Mouse (Mus musculus) midbrain, embryonic 15.5 days (tissue): Measurements from ENCODE around the gene Aspg. TPM values are rescaled to one million over a fixed set of nuclear protein-coding genes. Genes with fewer than 3 reads are reported as not detected.

Experiments
- ATAC-seq: fragments of 200-750 bp; cut with Nextera tagmentation; replicated peaks from 2 replicates; pipeline ENCODE4 v1.8.0; 2017; ENCODE audit warnings: moderate TSS enrichment
- H3K27ac ChIP-seq: fragments of 300-500 bp; sonication (generic); 2 replicates; pipeline ENCODE4 v1.5.1; 2015; ENCODE audit warnings: mild to moderate bottlenecking, inconsistent platforms
- H3K27me3 ChIP-seq: fragments of 300-500 bp; sonication (generic); replicated peaks from 2 replicates; pipeline ENCODE4 v1.6.1; 2015; ENCODE audit warnings: inconsistent platforms
- H3K36me3 ChIP-seq: fragments of 300-500 bp; sonication (generic); replicated peaks from 2 replicates; pipeline ENCODE4 v1.6.1; 2015; ENCODE audit warnings: inconsistent platforms
- H3K4me1 ChIP-seq: fragments of 300-500 bp; sonication (generic); 2 replicates; pipeline ENCODE4 v1.6.1; 2015; ENCODE audit warnings: inconsistent platforms
- H3K4me2 ChIP-seq: fragments of 300-500 bp; sonication (generic); 2 replicates; pipeline ENCODE4 v1.6.1; 2015; ENCODE audit warnings: inconsistent platforms, mild to moderate bottlenecking, moderate library complexity
- H3K4me3 ChIP-seq: fragments of 300-500 bp; sonication (generic); 2 replicates; pipeline ENCODE4 v1.5.1; 2015; ENCODE audit warnings: mild to moderate bottlenecking, inconsistent platforms
- H3K9ac ChIP-seq: fragments of 300-500 bp; sonication (generic); 2 replicates; pipeline ENCODE4 v1.6.1; 2015; ENCODE audit warnings: mild to moderate bottlenecking, inconsistent platforms
- H3K9me3 ChIP-seq: fragments of 300-500 bp; sonication (generic); 2 replicates; pipeline ENCODE4 v1.6.1; 2016; ENCODE audit warnings: inconsistent platforms
- WGBS: fragments of 180-500 bp; shearing (Covaris S2); methylation state at CpG from one replicate; pipeline ENCODE4 v1.1.7; 2015; ENCODE audit warnings: mixed read lengths; 5-methylcytosine and 5-hydroxymethylcytosine counted together
- microRNA counts: library from miRNA; unstranded; fragments of <30 nt; microRNA quantifications from one replicate; lab custom pipeline; 2016
- microRNA-seq: library from miRNA; unstranded; fragments of <30 nt; microRNA quantifications from one replicate; pipeline ENCODE4, GENCODE M21; 2016
- polyA plus RNA-seq: library from polyadenylated mRNA; unstranded; fragments of >200 nt; fragmentation: Nextera tagmentation; extraction: Ambion mirVana; gene quantifications from 2 replicates; pipeline ENCODE4 v1.2.1, GENCODE M21; 2015

The Aspg gene
- polyA plus RNA-seq, 1 experiment from 2014 or later = 1.3 TPM

- Histone ChIP-seq H3K9me3 (no peaks in the 10 kb centered on the region), H3K36me3 (no peaks in the 10 kb centered on the region), H3K4me3 (no peak overlapping the region), H3K27ac (no peak overlapping the region), H3K4me2 (no peak overlapping the region), H3K9ac (no peak overlapping the region), H3K27me3 (no peaks in the 10 kb centered on the region), H3K4me1 (peaks cover 37% of the 10 kb centered on the region)
- 53% methylated on average over 6 of the region's 6 CpGs for WGBS
- ATAC-seq = no peak
These were observed 50.3 kb downstream of the Aspg start for GRCm38 (mm10) chr12:112156804-112157203.

DNA sequence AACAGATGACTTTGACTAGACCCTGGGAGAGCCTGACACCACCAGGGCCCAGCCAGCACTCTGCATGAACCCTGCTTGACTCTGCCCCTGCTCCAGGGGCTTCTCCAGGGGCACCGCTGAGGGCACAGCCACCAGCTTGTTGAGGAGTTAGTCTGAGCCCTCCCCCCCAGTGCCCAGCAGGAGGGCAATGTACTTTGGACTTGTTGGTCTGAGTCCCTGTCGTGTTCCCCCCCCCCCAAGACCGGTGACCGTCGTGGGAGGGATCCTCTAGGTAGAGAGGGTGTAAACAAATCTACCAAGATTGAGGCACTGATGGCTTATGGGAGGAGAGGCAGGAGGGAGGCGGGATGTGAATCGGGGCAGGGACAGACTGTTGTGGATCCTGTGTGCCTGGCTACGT is 51.8 kb downstream of the Aspg start:
- Histone ChIP-seq H3K9ac (no peak overlapping the region), H3K4me2 (no peak overlapping the region), H3K27me3 (no peaks in the 10 kb centered on the region), H3K9me3 (no peaks in the 10 kb centered on the region), H3K27ac (no peak overlapping the region), H3K36me3 (no peaks in the 10 kb centered on the region), H3K4me3 (no peak overlapping the region), H3K4me1 (peaks cover 45% of the 10 kb centered on the region)
- 66% methylated on average over 8 of the region's 8 CpGs for WGBS
- ATAC-seq = no peak

GRCm38 (mm10) chr12:112158784-112159183 is 52.3 kb downstream of the Aspg start:
- Histone ChIP-seq H3K9ac (no peak overlapping the region), H3K27me3 (no peaks in the 10 kb centered on the region), H3K4me2 (no peak overlapping the region), H3K4me1 (peaks cover 50% of the 10 kb centered on the region), H3K9me3 (no peaks in the 10 kb centered on the region), H3K27ac (no peak overlapping the region), H3K4me3 (no peak overlapping the region), H3K36me3 (no peaks in the 10 kb centered on the region)
- ATAC-seq = no peak

DNA sequence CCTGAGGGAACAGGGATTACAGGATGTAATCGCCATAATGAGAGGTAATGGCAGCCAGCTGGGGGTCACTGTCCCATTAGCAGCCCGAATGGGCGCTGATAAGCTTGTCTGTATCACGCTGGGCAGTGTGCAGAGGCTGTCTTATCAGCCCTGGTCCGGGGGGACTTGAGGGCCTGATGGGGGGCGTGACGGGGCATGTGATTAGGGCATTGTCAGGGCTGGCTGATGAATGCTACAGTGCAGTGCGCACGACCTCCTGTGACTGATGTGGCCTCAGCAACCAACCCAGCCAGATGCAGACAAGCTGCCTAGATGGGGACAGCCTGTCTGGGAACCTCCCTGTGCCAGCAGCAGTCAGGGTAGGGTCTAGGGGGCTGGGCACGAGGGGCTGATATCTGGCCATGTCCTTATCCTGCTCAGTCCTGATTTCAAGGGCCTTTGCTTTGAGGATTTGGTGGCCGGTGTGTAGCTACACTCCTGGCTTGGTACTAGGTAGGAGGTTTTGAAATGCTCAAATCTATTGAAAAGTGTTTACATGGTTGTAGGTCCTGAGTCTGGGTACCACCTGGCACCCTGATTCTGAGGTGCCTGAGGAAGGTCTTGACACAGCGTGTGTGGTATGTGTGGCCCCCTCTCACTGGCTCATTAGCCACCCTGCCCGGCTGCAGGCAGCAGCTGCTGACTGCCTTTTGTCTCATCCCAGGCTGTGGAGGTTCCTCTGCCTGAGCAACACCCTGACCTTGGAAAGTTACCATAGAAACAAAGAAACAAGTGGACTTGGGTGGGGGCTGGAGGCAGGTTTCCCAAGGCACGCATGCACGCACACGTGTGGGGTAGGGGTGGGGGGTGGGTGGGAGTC is 57.7 kb downstream of the Aspg start:
- H3K4me3 ChIP-seq = no peak overlapping the region
- no peaks in the 10 kb centered on the region for H3K27me3 ChIP-seq
- H3K27ac ChIP-seq = 0 out of 2 replicates have a peak overlapping the region, but pooled peaks have one; percentile 25
- peak; percentile 43; the same call in 1 of the 2 replicates for ATAC-seq
- no peak overlapping the region for H3K4me2 ChIP-seq
- H3K9me3 ChIP-seq = no peaks in the 10 kb centered on the region
- H3K4me1 ChIP-seq = peaks cover 41% of the 10 kb centered on the region
- no peaks in the 10 kb centered on the region for H3K36me3 ChIP-seq
- WGBS = 12% methylated on average over 16 of the region's 16 CpGs
- H3K9ac ChIP-seq = no peak overlapping the region

DNA sequence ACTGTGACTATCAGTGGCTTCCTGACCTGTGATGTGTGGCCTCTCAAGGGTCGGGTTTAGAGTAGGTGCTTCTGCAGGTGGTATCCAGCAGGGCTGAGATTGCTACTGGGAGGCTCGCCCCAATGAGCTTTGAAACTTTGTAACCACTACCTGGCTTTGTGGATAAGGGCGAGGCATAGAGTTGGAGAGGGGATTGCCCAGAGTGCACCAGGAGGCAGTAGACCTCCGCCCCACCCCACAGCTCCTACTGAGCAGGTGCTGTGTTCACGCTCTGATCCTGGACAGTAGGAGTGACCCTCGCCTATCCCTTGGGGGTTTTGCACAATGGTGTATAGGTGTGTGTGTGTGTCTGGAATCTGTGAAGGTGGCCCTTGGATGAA is 58.4 kb downstream of the Aspg start:
- no peak for ATAC-seq
- 61% methylated on average over 6 of the region's 6 CpGs for WGBS
- Histone ChIP-seq H3K4me3 (no peak overlapping the region), H3K9me3 (no peaks in the 10 kb centered on the region), H3K27ac (0 out of 2 replicates have a peak overlapping the region, but pooled peaks have one; percentile 25), H3K4me2 (no peak overlapping the region), H3K36me3 (no peaks in the 10 kb centered on the region), H3K9ac (no peak overlapping the region), H3K4me1 (peaks cover 46% of the 10 kb centered on the region), H3K27me3 (no peaks in the 10 kb centered on the region)

DNA sequence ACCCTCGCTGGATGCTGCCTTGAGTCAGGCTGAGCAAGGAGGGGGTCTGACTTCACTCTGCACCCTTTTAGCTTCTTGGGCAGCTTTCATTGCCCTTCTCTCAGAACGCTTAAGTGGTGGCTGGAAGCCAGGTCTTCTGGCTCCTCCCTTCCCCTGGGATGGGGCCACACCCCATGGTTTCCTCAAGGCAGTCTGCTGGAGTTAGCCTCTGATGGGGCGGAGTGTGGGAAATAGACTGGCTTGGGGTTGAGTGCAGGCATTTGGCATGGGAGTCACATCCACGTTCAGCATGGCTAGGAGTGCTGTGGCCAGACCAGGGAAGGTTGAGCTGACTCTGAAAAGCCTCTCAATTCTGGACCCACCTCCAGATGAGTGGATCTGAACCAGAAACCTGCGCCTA is 62.8 kb downstream of the Aspg start:
- no peak for ATAC-seq
- Histone ChIP-seq H3K4me2 (no peak overlapping the region), H3K4me1 (peaks cover 42% of the 10 kb centered on the region), H3K9ac (no peak overlapping the region), H3K4me3 (no peak overlapping the region), H3K36me3 (no peaks in the 10 kb centered on the region), H3K27me3 (no peaks in the 10 kb centered on the region), H3K9me3 (no peaks in the 10 kb centered on the region), H3K27ac (no peak overlapping the region)
- WGBS = 70% methylated on average over 5 of the region's 5 CpGs

DNA sequence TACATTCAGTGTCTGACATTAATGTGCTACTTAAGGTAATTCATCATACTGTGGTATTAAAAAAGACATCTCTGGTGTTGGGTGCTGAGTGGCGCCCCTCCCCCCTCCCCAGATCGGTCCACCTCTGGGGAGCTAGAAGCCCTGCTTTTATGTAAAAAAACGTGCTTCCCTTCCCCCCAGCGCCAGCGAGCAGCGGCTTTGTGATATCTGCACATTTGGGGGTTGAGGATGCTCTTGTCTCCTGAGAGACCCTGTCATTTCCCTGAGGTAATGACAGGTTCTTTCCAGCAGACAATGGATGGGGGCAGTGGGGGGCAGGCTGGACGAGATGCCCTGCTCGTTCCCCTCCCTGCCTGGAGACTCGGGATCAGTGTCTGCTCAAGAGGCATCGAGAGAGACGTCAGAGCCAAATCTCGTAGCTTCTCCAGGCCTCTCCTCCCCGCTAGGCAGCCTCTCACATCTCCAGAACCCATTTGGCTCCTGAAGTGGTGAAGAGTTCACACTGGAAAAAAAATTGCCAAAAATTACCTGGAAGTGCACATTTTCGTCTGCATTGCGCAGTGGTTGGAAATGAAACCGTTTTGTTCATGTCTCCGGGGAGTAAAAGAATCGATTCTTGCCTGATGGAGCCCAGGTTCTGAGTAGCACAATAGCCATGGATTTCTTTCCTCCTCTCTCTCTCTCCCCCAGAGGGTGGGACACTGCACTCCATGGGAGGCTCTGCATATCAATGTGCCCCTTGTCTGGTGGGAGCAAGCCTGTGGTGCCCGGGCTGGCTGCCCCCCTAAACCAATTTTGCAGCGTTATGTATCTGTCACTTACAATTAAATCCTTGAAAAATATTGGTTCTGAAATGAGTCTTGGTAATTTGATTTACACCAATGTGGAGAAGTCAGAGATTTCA is 64.4 kb downstream of the Aspg start:
- Histone ChIP-seq H3K36me3 (0 out of 2 replicates have a peak, but pooled peaks cover 3% of the 10 kb centered on the region), H3K4me3 (no peak overlapping the region), H3K9me3 (no peaks in the 10 kb centered on the region), H3K4me1 (peaks cover 32% of the 10 kb centered on the region), H3K27ac (peak overlapping the region; percentile 66), H3K9ac (no peak overlapping the region), H3K27me3 (no peaks in the 10 kb centered on the region), H3K4me2 (peak overlapping the region; percentile 10; the same call in 1 of the 2 replicates)
- ATAC-seq = 0 out of 2 replicates have a peak, but pooled peaks have one; percentile 28
- 12% methylated on average over 20 of the region's 20 CpGs for WGBS

GRCm38 (mm10) chr12:112171657-112172056 is 65.2 kb downstream of the Aspg start:
- peak overlapping the region; percentile 66 for H3K27ac ChIP-seq
- no peaks in the 10 kb centered on the region for H3K9me3 ChIP-seq
- 86% methylated on average over 1 of the region's 1 CpGs for WGBS
- H3K36me3 ChIP-seq = 0 out of 2 replicates have a peak, but pooled peaks cover 9% of the 10 kb centered on the region
- no peaks in the 10 kb centered on the region for H3K27me3 ChIP-seq
- H3K4me3 ChIP-seq = no peak overlapping the region
- ATAC-seq = no peak
- H3K4me1 ChIP-seq = peaks cover 32% of the 10 kb centered on the region
- H3K4me2 ChIP-seq = 0 out of 2 replicates have a peak overlapping the region, but pooled peaks have one; percentile 4
- no peak overlapping the region for H3K9ac ChIP-seq

DNA sequence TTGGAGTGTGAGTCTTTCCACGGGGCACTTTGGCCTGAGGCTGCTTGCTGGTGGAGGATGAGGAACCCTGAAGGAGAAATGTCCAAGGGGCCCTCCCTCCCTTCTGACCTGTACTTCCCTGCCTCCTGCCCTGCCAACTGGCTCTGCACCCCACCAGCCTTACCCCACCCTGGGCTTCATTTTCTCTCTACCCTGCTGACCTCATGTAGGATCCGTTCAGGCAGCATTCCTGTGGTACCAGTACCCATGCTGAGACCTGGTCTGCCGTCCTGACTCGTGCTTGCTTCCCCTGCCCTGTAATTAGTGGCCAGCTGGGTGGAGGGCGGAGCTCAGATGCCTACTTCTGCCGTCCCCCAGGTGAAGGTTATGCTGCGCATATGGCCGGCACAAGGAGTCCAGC is 65.7 kb downstream of the Aspg start:
- Histone ChIP-seq H3K27ac (peak overlapping the region; percentile 66; the same call in 1 of the 2 replicates), H3K4me1 (peaks cover 32% of the 10 kb centered on the region)
- 75% methylated on average over 8 of the region's 8 CpGs for WGBS

More for the DNA sequence above, 65.7 kb downstream of the Aspg start:
- 0 out of 2 replicates have a peak, but pooled peaks cover 10% of the 10 kb centered on the region for H3K36me3 ChIP-seq
- H3K4me2 ChIP-seq = no peak overlapping the region
- H3K4me3 ChIP-seq = no peak overlapping the region
- ATAC-seq = no peak
- H3K9ac ChIP-seq = no peak overlapping the region
- no peaks in the 10 kb centered on the region for H3K9me3 ChIP-seq
- no peaks in the 10 kb centered on the region for H3K27me3 ChIP-seq

MicroRNAs within 50 kb of the gene (microRNA counts, 519-probe panel; counts per million panel counts)
- 2,510 counts per million, percentile 50 among the panel's probes with 10 or more counts for microRNA mmu-miR-203 (lab: Ali Mortazavi, UCI)

Small RNAs within 50 kb of the gene (microRNA-seq; reads per million reads assigned to microRNA genes)
- 686 reads per million, percentile 76 among the genes with 10 or more reads in this experiment for gene Mir203
- gene Mir3073a = not detected
- not detected for gene Mir3073b

Other genes with a start within 250 kb of the Aspg start
- gene Ppp1r13b, start 198.6 kb upstream of the Aspg start, polyA plus RNA-seq = 40.4 and 41.8 TPM in 2 replicates
- gene Atp5mpl, start 139.7 kb upstream of the Aspg start, polyA plus RNA-seq = 664 and 669 TPM in 2 replicates
- 0.28 and 0.42 TPM in 2 replicates for gene Tdrd9, start 135.1 kb upstream of the Aspg start, polyA plus RNA-seq
- gene Rd3l, start 125.4 kb upstream of the Aspg start, polyA plus RNA-seq = not detected in 2 replicates
- 7.2 and 8.6 TPM in 2 replicates for gene Kif26a, start 39.5 kb downstream of the Aspg start, polyA plus RNA-seq